Mouse (Mus musculus) forebrain, embryonic 12.5 days (tissue): ENCODE results near the gene Sva. TPM values are rescaled to one million over a fixed set of nuclear protein-coding genes. Genes with fewer than 3 reads are reported as not detected.

Source experiments
- ATAC-seq: fragments of 200-750 bp; cut with Nextera tagmentation; 2 replicates; pipeline ENCODE4 v1.8.0; 2017; ENCODE audit warnings: moderate TSS enrichment; ENCODE audit not compliant: low FRiP score
- H3K27ac ChIP-seq: fragments of 300-500 bp; sonication (generic); 2 replicates; pipeline ENCODE4 v1.5.1; 2016; ENCODE audit warnings: mild to moderate bottlenecking
- H3K27me3 ChIP-seq: fragments of 300-500 bp; sonication (generic); 2 replicates; pipeline ENCODE4 v1.6.1; 2016; ENCODE audit warnings: mild to moderate bottlenecking
- H3K36me3 ChIP-seq: fragments of 300-500 bp; sonication (generic); replicated peaks from 2 replicates; pipeline ENCODE4 v1.6.1; 2016; ENCODE audit warnings: mild to moderate bottlenecking
- H3K4me1 ChIP-seq: fragments of 300-500 bp; sonication (generic); 2 replicates; pipeline ENCODE4 v1.6.1; 2016
- H3K4me2 ChIP-seq: fragments of 300-500 bp; sonication (generic); 2 replicates; pipeline ENCODE4 v1.6.1; 2016; ENCODE audit warnings: mild to moderate bottlenecking, moderate library complexity
- H3K4me3 ChIP-seq: fragments of 300-500 bp; sonication (generic); replicated peaks from 2 replicates; pipeline ENCODE4 v1.5.1; 2016; ENCODE audit warnings: mild to moderate bottlenecking
- H3K9ac ChIP-seq: fragments of 300-500 bp; sonication (generic); 2 replicates; pipeline ENCODE4 v1.6.1; 2016; ENCODE audit warnings: mild to moderate bottlenecking
- H3K9me3 ChIP-seq: fragments of 300-500 bp; sonication (generic); 2 replicates; pipeline ENCODE4 v1.6.1; 2016
- polyA plus RNA-seq: library from polyadenylated mRNA; unstranded; fragments of >200 nt; fragmentation: Nextera tagmentation; extraction: Ambion mirVana; gene quantifications from 2 replicates; pipeline ENCODE4 v1.2.1, GENCODE M21; 2016

Sva gene
- polyA plus RNA-seq = not detected in 2 replicates

- H3K27ac ChIP-seq = no peak within 1 kb of the TSS
- H3K4me2 ChIP-seq = no peak within 1 kb of the TSS
- H3K4me3 ChIP-seq = no peak within 1 kb of the TSS
- H3K4me1 ChIP-seq = no peaks in the 10 kb centered on the region
- H3K27me3 ChIP-seq = no peaks in the 10 kb centered on the region
- no peaks in the 10 kb centered on the region for H3K9me3 ChIP-seq
- ATAC-seq = no peak
- H3K36me3 ChIP-seq = no peaks in the 10 kb centered on the region
- H3K9ac ChIP-seq = no peak within 1 kb of the TSS
These were observed at the start of gene Sva for GRCm38 (mm10) chr6:42038094-42038493. Gene Sva (plus strand): TSS chr6:42038394.

Other genes starting within 250 kb of the Sva start
- gene Pip, start 190.9 kb upstream of the Sva start, polyA plus RNA-seq = not detected in 2 replicates
- gene Sval2, start 185.4 kb upstream of the Sva start, polyA plus RNA-seq = not detected in 2 replicates
- gene Sval1, start 86.8 kb upstream of the Sva start, polyA plus RNA-seq = not detected in 2 replicates
- not detected in 2 replicates for gene Sval3, start 70.3 kb upstream of the Sva start, polyA plus RNA-seq
- gene Tas2r139, start 102.5 kb downstream of the Sva start, polyA plus RNA-seq = not detected in 2 replicates
- gene Tas2r144, start 176.9 kb downstream of the Sva start, polyA plus RNA-seq = not detected in 2 replicates
- 11.8 and 12.8 TPM in 2 replicates for gene Gstk1, start 207.5 kb downstream of the Sva start, polyA plus RNA-seq
- 0.17 TPM in 1 of 2 replicates, not detected in the other for gene Tmem139, start 223.6 kb downstream of the Sva start, polyA plus RNA-seq
- 74.0 and 79.8 TPM in 2 replicates for gene Casp2, start 226.6 kb downstream of the Sva start, polyA plus RNA-seq
- gene Clcn1, start 248.3 kb downstream of the Sva start, polyA plus RNA-seq = 1.7 and 2.2 TPM in 2 replicates